In the genomic region with DNA sequence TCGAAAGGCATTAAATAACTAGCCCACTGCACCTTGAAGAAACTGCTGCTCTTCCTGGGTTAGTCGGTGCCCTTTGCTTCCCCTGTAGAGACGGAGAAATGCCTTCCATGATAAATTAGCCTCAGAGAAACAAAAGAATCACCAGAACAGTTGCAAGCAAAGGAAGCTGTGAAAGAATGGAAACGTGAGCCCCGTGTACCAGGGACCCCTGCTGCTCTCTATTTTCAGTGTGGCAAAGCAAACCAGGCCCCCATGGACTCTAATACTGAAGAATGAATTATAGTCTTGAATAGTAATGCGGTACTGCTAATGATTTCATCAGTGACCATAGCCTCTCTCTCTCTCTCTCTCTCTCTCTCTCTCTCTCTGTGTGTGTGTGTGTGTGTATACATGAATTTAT, we compare ENCODE assay signal across 23 mouse cellular contexts.
DNase-seq lines count a peak whose midpoint lies in the region; ATAC-seq and TF ChIP-seq lines count a peak whose summit lies in the region.
"Had no signal": no experiment of that assay in that cellular context is flagged by ENCODE, and none has a peak within 500 bp of the region (broad histone marks: within the 10 kb centered on the region; RNA-seq: fewer than 3 reads in every experiment).

No protein-coding gene starts in this region.

- no peaks in the 10 kb centered on the region for H3K9me3 ChIP-seq in forebrain, embryonic 14.5 days (replicated peaks; ENCODE audit: control insufficient read depth, low read length)
- H3K9me3 ChIP-seq in forebrain, embryonic 15.5 days, result no peaks in the 10 kb centered on the region
- H3K9me3 ChIP-seq in midbrain, embryonic 14.5 days (ENCODE audit: control insufficient read depth, low read length), result no peaks in the 10 kb centered on the region
- no peaks in the 10 kb centered on the region for H3K9me3 ChIP-seq in midbrain, postnatal 0 days (ENCODE audit: low read length)
- no peaks in the 10 kb centered on the region for H3K9me3 ChIP-seq in hindbrain, embryonic 15.5 days
- no peaks in the 10 kb centered on the region for H3K9me3 ChIP-seq in intestine, embryonic 16.5 days (ENCODE audit: control insufficient read depth, low read length)
- H3K9me3 ChIP-seq: embryonic facial prominence, embryonic 12.5 days; lung, embryonic 15.5 days; stomach, embryonic 15.5 days had no signal

- H3K4me1 ChIP-seq in forebrain, embryonic 14.5 days (ENCODE audit: control insufficient read depth, insufficient read depth, low read length), result no peaks in the 10 kb centered on the region
- no peaks in the 10 kb centered on the region for H3K4me1 ChIP-seq in forebrain, embryonic 15.5 days
- H3K4me1 ChIP-seq in midbrain, embryonic 14.5 days (ENCODE audit: control insufficient read depth, insufficient read depth, low read length), result peaks cover 6% of the 10 kb centered on the region; the same call in 1 of the 2 replicates
- H3K4me1 ChIP-seq in midbrain, postnatal 0 days (ENCODE audit: insufficient read depth, low read length), result no peaks in the 10 kb centered on the region
- peaks cover 3% of the 10 kb centered on the region for H3K4me1 ChIP-seq in hindbrain, embryonic 15.5 days (replicated peaks)
- no peaks in the 10 kb centered on the region for H3K4me1 ChIP-seq in intestine, embryonic 16.5 days (ENCODE audit: control insufficient read depth, insufficient read depth, low read length)
- H3K4me1 ChIP-seq: embryonic facial prominence, embryonic 12.5 days; lung, embryonic 15.5 days; stomach, embryonic 15.5 days had no signal

- H3K4me2 ChIP-seq in forebrain, embryonic 14.5 days (ENCODE audit: low read length), result no peak overlapping the region
- H3K4me2 ChIP-seq in forebrain, embryonic 15.5 days (replicated peaks), result no peak overlapping the region
- peak overlapping the region; percentile 20; the same call in 1 of the 2 replicates for H3K4me2 ChIP-seq in midbrain, embryonic 14.5 days (ENCODE audit: low read length)
- no peak overlapping the region for H3K4me2 ChIP-seq in midbrain, postnatal 0 days (ENCODE audit: low read depth, low read length, poor library complexity, severe bottlenecking)
- H3K4me2 ChIP-seq in hindbrain, embryonic 15.5 days, result no peak overlapping the region
- H3K4me2 ChIP-seq in intestine, embryonic 16.5 days (ENCODE audit: low read depth, low read length), result no peak overlapping the region
- H3K4me2 ChIP-seq: embryonic facial prominence, embryonic 12.5 days; lung, embryonic 15.5 days; stomach, embryonic 15.5 days had no signal

- no peak overlapping the region for H3K9ac ChIP-seq in forebrain, embryonic 14.5 days (ENCODE audit: low read length)
- H3K9ac ChIP-seq in forebrain, embryonic 15.5 days (replicated peaks), result no peak overlapping the region
- H3K9ac ChIP-seq in midbrain, embryonic 14.5 days (replicated peaks; ENCODE audit: low read length), result no peak overlapping the region
- no peak overlapping the region for H3K9ac ChIP-seq in midbrain, postnatal 0 days (replicated peaks; ENCODE audit: low read length, poor library complexity, severe bottlenecking)
- no peak overlapping the region for H3K9ac ChIP-seq in hindbrain, embryonic 15.5 days
- H3K9ac ChIP-seq in intestine, embryonic 16.5 days (ENCODE audit: low read depth, low read length), result no peak overlapping the region
- H3K9ac ChIP-seq: embryonic facial prominence, embryonic 12.5 days; liver, embryonic 14.5 days; lung, embryonic 15.5 days; stomach, embryonic 15.5 days had no signal

- H3K36me3 ChIP-seq in forebrain, embryonic 14.5 days (ENCODE audit: control insufficient read depth, insufficient read depth, low read length), result no peaks in the 10 kb centered on the region
- H3K36me3 ChIP-seq in forebrain, embryonic 15.5 days, result no peaks in the 10 kb centered on the region
- H3K36me3 ChIP-seq in midbrain, embryonic 14.5 days (ENCODE audit: control insufficient read depth, insufficient read depth, low read length), result no peaks in the 10 kb centered on the region
- H3K36me3 ChIP-seq in midbrain, postnatal 0 days (ENCODE audit: insufficient read depth, low read length), result no peaks in the 10 kb centered on the region
- no peaks in the 10 kb centered on the region for H3K36me3 ChIP-seq in hindbrain, embryonic 15.5 days
- no peaks in the 10 kb centered on the region for H3K36me3 ChIP-seq in intestine, embryonic 16.5 days (ENCODE audit: control insufficient read depth, insufficient read depth, low read length)
- H3K36me3 ChIP-seq: embryonic facial prominence, embryonic 12.5 days; lung, embryonic 15.5 days; stomach, embryonic 15.5 days had no signal

- H3K4me3 ChIP-seq in forebrain, embryonic 14.5 days (ENCODE audit: low read depth, low read length), result no peak overlapping the region
- H3K4me3 ChIP-seq in forebrain, embryonic 15.5 days, result no peak overlapping the region
- H3K4me3 ChIP-seq in midbrain, embryonic 14.5 days (replicated peaks; ENCODE audit: low read depth, low read length), result no peak overlapping the region
- H3K4me3 ChIP-seq in midbrain, postnatal 0 days (ENCODE audit: low read depth, low read length), result no peak overlapping the region
- H3K4me3 ChIP-seq in hindbrain, embryonic 15.5 days, result no peak overlapping the region
- no peak overlapping the region for H3K4me3 ChIP-seq in intestine, embryonic 16.5 days (ENCODE audit: low read length)
- H3K4me3 ChIP-seq: embryonic facial prominence, embryonic 12.5 days; erythroblast, embryonic 14.5 days; layer of hippocampus, adult 2 months; lung, embryonic 15.5 days; stomach, embryonic 15.5 days had no signal

- TF ChIP-seq CTCF in midbrain, postnatal 0 days (IDR thresholded peaks at IDR 0.05), result no peak

- DNase-seq in forebrain, embryonic 14.5 days (ENCODE audit: low spot score), result peak; percentile 31
- peak; percentile 54 for DNase-seq in midbrain, embryonic 14.5 days
- no peak for DNase-seq in midbrain, postnatal 0 days (ENCODE audit: low spot score)
- no peak for DNase-seq in adrenal gland, adult 8-10 months
- DNase-seq: B cell, adult 2 months; cerebellum, adult 2 months; cerebellum, postnatal 36 days; gastrocnemius, postnatal 14 days; kidney, adult 18-20 months; kidney, postnatal 14 days; layer of hippocampus, postnatal 36 days; lung, postnatal 4 days; retina, postnatal 1 day; thymus, adult 18-20 months had no signal

- H3K27ac ChIP-seq in forebrain, embryonic 14.5 days (ENCODE audit: low read depth, low read length), result no peak overlapping the region
- H3K27ac ChIP-seq in forebrain, embryonic 15.5 days (replicated peaks), result no peak overlapping the region
- peak overlapping the region; percentile 39 for H3K27ac ChIP-seq in midbrain, embryonic 14.5 days (replicated peaks; ENCODE audit: low read depth, low read length)
- H3K27ac ChIP-seq in midbrain, postnatal 0 days (ENCODE audit: low read depth, low read length), result no peak overlapping the region
- H3K27ac ChIP-seq in hindbrain, embryonic 15.5 days (replicated peaks), result 0 out of 2 replicates have a peak overlapping the region, but pooled peaks have one; percentile 8
- H3K27ac ChIP-seq in intestine, embryonic 16.5 days (ENCODE audit: low read length), result no peak overlapping the region
- H3K27ac ChIP-seq: embryonic facial prominence, embryonic 12.5 days; layer of hippocampus, adult 2 months; liver, embryonic 14.5 days; lung, embryonic 15.5 days; stomach, embryonic 15.5 days had no signal

- 3% methylated on average over 6 of the region's 6 CpGs for WGBS in forebrain, embryonic 14.5 days
- 6% methylated on average over 6 of the region's 6 CpGs for WGBS in forebrain, embryonic 15.5 days
- WGBS in midbrain, embryonic 14.5 days, result 7% methylated on average over 6 of the region's 6 CpGs
- WGBS in midbrain, postnatal 0 days, result 13% methylated on average over 6 of the region's 6 CpGs
- 9% methylated on average over 6 of the region's 6 CpGs for WGBS in hindbrain, embryonic 15.5 days
- WGBS in intestine, embryonic 16.5 days, result 42% methylated on average over 6 of the region's 6 CpGs

- ATAC-seq in forebrain, embryonic 14.5 days, result no peak
- no peak for ATAC-seq in forebrain, embryonic 15.5 days (replicated peaks)
- ATAC-seq in midbrain, embryonic 14.5 days (ENCODE audit: low FRiP score, low TSS enrichment), result no peak
- no peak for ATAC-seq in midbrain, postnatal 0 days (ENCODE audit: low FRiP score)
- ATAC-seq in hindbrain, embryonic 15.5 days (ENCODE audit: low FRiP score, low read depth), result no peak
- ATAC-seq in intestine, embryonic 16.5 days, result no peak

- H3K27me3 ChIP-seq in forebrain, embryonic 14.5 days (replicated peaks; ENCODE audit: control insufficient read depth, insufficient read depth, low read length), result no peaks in the 10 kb centered on the region
- H3K27me3 ChIP-seq in forebrain, embryonic 15.5 days, result no peaks in the 10 kb centered on the region
- H3K27me3 ChIP-seq in midbrain, embryonic 14.5 days (ENCODE audit: control insufficient read depth, insufficient read depth, low read length), result no peaks in the 10 kb centered on the region
- no peaks in the 10 kb centered on the region for H3K27me3 ChIP-seq in midbrain, postnatal 0 days (ENCODE audit: insufficient read depth, low read length)
- no peaks in the 10 kb centered on the region for H3K27me3 ChIP-seq in hindbrain, embryonic 15.5 days
- H3K27me3 ChIP-seq in intestine, embryonic 16.5 days (replicated peaks; ENCODE audit: control insufficient read depth, insufficient read depth, low read length), result no peaks in the 10 kb centered on the region
- H3K27me3 ChIP-seq: embryonic facial prominence, embryonic 12.5 days; lung, embryonic 15.5 days; stomach, embryonic 15.5 days had no signal

Comparison
In these comparisons a context has a peak if more than half of its experiments do, and no peak if none do; other contexts are left out.
1. DNase-seq: peak in forebrain, embryonic 14.5 days (single experiment) and midbrain, embryonic 14.5 days (single experiment); none in midbrain, postnatal 0 days (single experiment) and adrenal gland, adult 8-10 months (single experiment).
2. H3K27ac ChIP-seq: peak in midbrain, embryonic 14.5 days (single experiment) and hindbrain, embryonic 15.5 days (single experiment); none in forebrain, embryonic 14.5 days (single experiment), forebrain, embryonic 15.5 days (single experiment), midbrain, postnatal 0 days (single experiment) and intestine, embryonic 16.5 days (single experiment).